Mouse (Mus musculus): ENCODE results near the gene Pfkfb4.

- TF ChIP-seq POLR2A (IDR thresholded peaks at IDR 0.05; ENCODE audit: borderline replicate concordance, low read depth, low read length) (no peak), CTCF (IDR thresholded peaks at IDR 0.05; ENCODE audit: low read depth, low read length) (no peak)
These were observed 9.1 kb upstream of the Pfkfb4 start for GRCm38 (mm10) chr9:108982498-108982897.
